Mouse (Mus musculus): ENCODE measurements around the gene Rhbg. TPM values are rescaled to one million over a fixed set of nuclear protein-coding genes. Genes with fewer than 3 reads are reported as not detected.

Rhbg gene
- polyA plus RNA-seq, 1 experiment from 2014 or later = 0.19 TPM

- Histone ChIP-seq H3K9me3 (replicated peaks) (no peaks in the 10 kb centered on the region), H3K4me2 (no peak overlapping the region), H3K4me3 (no peak overlapping the region), H3K27ac (ENCODE audit: poor library complexity, severe bottlenecking) (no peak overlapping the region), H3K27me3 (replicated peaks) (peaks cover 64% of the 10 kb centered on the region), H3K36me3 (no peaks in the 10 kb centered on the region), H3K4me1 (replicated peaks) (peaks cover 9% of the 10 kb centered on the region), H3K9ac (no peak overlapping the region)
- WGBS = 56% methylated on average over 7 of the region's 7 CpGs
- no peak for ATAC-seq (ENCODE audit: insufficient number of reproducible peaks, low FRiP score)
Measured at GRCm38 (mm10) chr3:88256382-88256781, 1.9 kb upstream of the Rhbg start.

GRCm38 (mm10) chr3:88255950-88256349 lies 1.4 kb upstream of the Rhbg start:
- H3K27me3 ChIP-seq (replicated peaks) = peaks cover 67% of the 10 kb centered on the region
- 44% methylated on average over 6 of the region's 6 CpGs for WGBS

GRCm38 (mm10) chr3:88252739-88253138 lies 1.8 kb downstream of the Rhbg start:
- Histone ChIP-seq H3K9ac (no peak overlapping the region), H3K9me3 (replicated peaks) (no peaks in the 10 kb centered on the region), H3K27ac (ENCODE audit: poor library complexity, severe bottlenecking) (no peak overlapping the region), H3K4me2 (no peak overlapping the region), H3K36me3 (no peaks in the 10 kb centered on the region), H3K27me3 (replicated peaks) (peaks cover 77% of the 10 kb centered on the region), H3K4me3 (no peak overlapping the region), H3K4me1 (replicated peaks) (peaks cover 9% of the 10 kb centered on the region)
- WGBS = 69% methylated on average over 6 of the region's 6 CpGs
- no peak for ATAC-seq (ENCODE audit: insufficient number of reproducible peaks, low FRiP score)

More at GRCm38 (mm10) chr3:88255950-88256349, 1.4 kb upstream of the Rhbg start:
- no peak overlapping the region for H3K9ac ChIP-seq
- H3K4me2 ChIP-seq = no peak overlapping the region
- no peak overlapping the region for H3K4me3 ChIP-seq
- H3K9me3 ChIP-seq (replicated peaks) = no peaks in the 10 kb centered on the region
- H3K27ac ChIP-seq (ENCODE audit: poor library complexity, severe bottlenecking) = no peak overlapping the region
- no peak for ATAC-seq (ENCODE audit: insufficient number of reproducible peaks, low FRiP score)
- H3K4me1 ChIP-seq (replicated peaks) = peaks cover 9% of the 10 kb centered on the region
- no peaks in the 10 kb centered on the region for H3K36me3 ChIP-seq

- Histone ChIP-seq H3K4me1 (replicated peaks) (no peaks in the 10 kb centered on the region), H3K9ac (no peak overlapping the region), H3K4me3 (no peak overlapping the region), H3K27me3 (replicated peaks) (peaks cover 76% of the 10 kb centered on the region), H3K27ac (ENCODE audit: poor library complexity, severe bottlenecking) (no peak overlapping the region), H3K4me2 (no peak overlapping the region), H3K36me3 (no peaks in the 10 kb centered on the region), H3K9me3 (replicated peaks) (no peaks in the 10 kb centered on the region)
- 88% methylated on average over 11 of the region's 11 CpGs for WGBS
- ATAC-seq (ENCODE audit: insufficient number of reproducible peaks, low FRiP score) = no peak
Measured at GRCm38 (mm10) chr3:88248406-88248805, 6.1 kb downstream of the Rhbg start.

- no peak for ATAC-seq (ENCODE audit: insufficient number of reproducible peaks, low FRiP score)
- Histone ChIP-seq H3K4me1 (replicated peaks) (no peaks in the 10 kb centered on the region), H3K4me3 (no peak overlapping the region), H3K9me3 (replicated peaks) (no peaks in the 10 kb centered on the region), H3K4me2 (no peak overlapping the region), H3K36me3 (no peaks in the 10 kb centered on the region), H3K9ac (no peak overlapping the region), H3K27ac (ENCODE audit: poor library complexity, severe bottlenecking) (no peak overlapping the region), H3K27me3 (replicated peaks) (peaks cover 76% of the 10 kb centered on the region)
- WGBS = 67% methylated on average over 9 of the region's 9 CpGs
Measured at GRCm38 (mm10) chr3:88247666-88248065, 6.8 kb downstream of the Rhbg start.

- 18% methylated on average over 13 of the region's 13 CpGs for WGBS
- H3K4me3 ChIP-seq = no peak overlapping the region
- no peak overlapping the region for H3K9ac ChIP-seq
- H3K9me3 ChIP-seq (replicated peaks) = no peaks in the 10 kb centered on the region
- peaks cover 79% of the 10 kb centered on the region for H3K27me3 ChIP-seq (replicated peaks)
- no peak for ATAC-seq (ENCODE audit: insufficient number of reproducible peaks, low FRiP score)
- no peak overlapping the region for H3K4me2 ChIP-seq
- no peaks in the 10 kb centered on the region for H3K36me3 ChIP-seq
- no peak overlapping the region for H3K27ac ChIP-seq (ENCODE audit: poor library complexity, severe bottlenecking)
- peaks cover 5% of the 10 kb centered on the region for H3K4me1 ChIP-seq (replicated peaks)
Measured at GRCm38 (mm10) chr3:88245811-88246210, 8.7 kb downstream of the Rhbg start.

GRCm38 (mm10) chr3:88244071-88244470 lies 10.4 kb downstream of the Rhbg start:
- no peaks in the 10 kb centered on the region for H3K9me3 ChIP-seq (replicated peaks)
- H3K4me2 ChIP-seq = no peak overlapping the region
- H3K4me3 ChIP-seq = no peak overlapping the region
- no peak overlapping the region for H3K9ac ChIP-seq
- no peak for ATAC-seq (ENCODE audit: insufficient number of reproducible peaks, low FRiP score)
- H3K27me3 ChIP-seq (replicated peaks) = peaks cover 96% of the 10 kb centered on the region
- 14% methylated on average over 2 of the region's 2 CpGs for WGBS
- H3K4me1 ChIP-seq (replicated peaks) = peaks cover 5% of the 10 kb centered on the region
- H3K27ac ChIP-seq (ENCODE audit: poor library complexity, severe bottlenecking) = no peak overlapping the region
- H3K36me3 ChIP-seq = no peaks in the 10 kb centered on the region

GRCm38 (mm10) chr3:88242531-88242930 lies 12.0 kb downstream of the Rhbg start:
- H3K9ac ChIP-seq = no peak overlapping the region
- H3K4me3 ChIP-seq = no peak overlapping the region
- H3K4me2 ChIP-seq = no peak overlapping the region
- peaks cover 5% of the 10 kb centered on the region for H3K4me1 ChIP-seq (replicated peaks)
- no peaks in the 10 kb centered on the region for H3K36me3 ChIP-seq
- 3% methylated on average over 13 of the region's 13 CpGs for WGBS
- H3K27ac ChIP-seq (ENCODE audit: poor library complexity, severe bottlenecking) = no peak overlapping the region
- peaks cover 99% of the 10 kb centered on the region for H3K27me3 ChIP-seq (replicated peaks)
- peak; percentile 50; the same call in 1 of the 2 replicates for ATAC-seq (ENCODE audit: insufficient number of reproducible peaks, low FRiP score)
- H3K9me3 ChIP-seq (replicated peaks) = no peaks in the 10 kb centered on the region

- peaks cover 99% of the 10 kb centered on the region for H3K27me3 ChIP-seq (replicated peaks)
- H3K36me3 ChIP-seq = no peaks in the 10 kb centered on the region
- H3K27ac ChIP-seq (ENCODE audit: poor library complexity, severe bottlenecking) = no peak overlapping the region
- WGBS = 3% methylated on average over 48 of the region's 48 CpGs
- peak overlapping the region; percentile 23 for H3K4me3 ChIP-seq
- H3K4me2 ChIP-seq = peak overlapping the region; percentile 50
- H3K9me3 ChIP-seq (replicated peaks) = no peaks in the 10 kb centered on the region
- H3K4me1 ChIP-seq (replicated peaks) = peaks cover 5% of the 10 kb centered on the region
- no peak overlapping the region for H3K9ac ChIP-seq
- ATAC-seq (ENCODE audit: insufficient number of reproducible peaks, low FRiP score) = no peak
Measured at GRCm38 (mm10) chr3:88241045-88241786, 13.3 kb downstream of the Rhbg start.

GRCm38 (mm10) chr3:88239446-88239845 lies 15.1 kb downstream of the Rhbg start:
- no peak overlapping the region for H3K27ac ChIP-seq (ENCODE audit: poor library complexity, severe bottlenecking)
- H3K36me3 ChIP-seq = no peaks in the 10 kb centered on the region
- H3K9me3 ChIP-seq (replicated peaks) = no peaks in the 10 kb centered on the region
- H3K9ac ChIP-seq = no peak overlapping the region
- WGBS = 55% methylated on average over 4 of the region's 4 CpGs
- peaks cover 5% of the 10 kb centered on the region for H3K4me1 ChIP-seq (replicated peaks)
- no peak for ATAC-seq (ENCODE audit: insufficient number of reproducible peaks, low FRiP score)
- no peak overlapping the region for H3K4me2 ChIP-seq
- peaks cover 97% of the 10 kb centered on the region for H3K27me3 ChIP-seq (replicated peaks)
- no peak overlapping the region for H3K4me3 ChIP-seq

- Histone ChIP-seq H3K4me2 (no peak overlapping the region), H3K36me3 (no peaks in the 10 kb centered on the region), H3K4me3 (no peak overlapping the region), H3K9ac (no peak overlapping the region), H3K27me3 (replicated peaks) (peaks cover 97% of the 10 kb centered on the region), H3K4me1 (replicated peaks) (peaks cover 5% of the 10 kb centered on the region), H3K9me3 (replicated peaks) (no peaks in the 10 kb centered on the region), H3K27ac (ENCODE audit: poor library complexity, severe bottlenecking) (no peak overlapping the region)
- ATAC-seq (ENCODE audit: insufficient number of reproducible peaks, low FRiP score) = no peak
- WGBS = 48% methylated on average over 8 of the region's 8 CpGs
Measured at GRCm38 (mm10) chr3:88238866-88239391, 15.6 kb downstream of the Rhbg start.
